Mouse (Mus musculus): ENCODE measurements around the gene Myo16. TPM values are rescaled to one million over a fixed set of nuclear protein-coding genes. Genes with fewer than 3 reads are reported as not detected.
A peak's percentile ranks its signal among the peaks of the same experiment; 100 is the strongest.

The Myo16 gene
- total RNA-seq, 1 experiment from 2014 or later: not detected

- no peak for ATAC-seq (replicated peaks; ENCODE audit: insufficient number of reproducible peaks, low FRiP score, low TSS enrichment, poor library complexity, severe bottlenecking)
Observed at GRCm38 (mm10) chr8:10629862-10630261, 476.2 kb downstream of the Myo16 start.

- no peak for ATAC-seq (replicated peaks; ENCODE audit: insufficient number of reproducible peaks, low FRiP score, low TSS enrichment, poor library complexity, severe bottlenecking)
Observed at GRCm38 (mm10) chr8:10631006-10631405, 477.3 kb downstream of the Myo16 start.

GRCm38 (mm10) chr8:10632603-10633002 is 478.9 kb downstream of the Myo16 start:
- ATAC-seq (replicated peaks; ENCODE audit: insufficient number of reproducible peaks, low FRiP score, low TSS enrichment, poor library complexity, severe bottlenecking): no peak

GRCm38 (mm10) chr8:10633360-10634140 is 479.8 kb downstream of the Myo16 start:
- ATAC-seq (replicated peaks; ENCODE audit: insufficient number of reproducible peaks, low FRiP score, low TSS enrichment, poor library complexity, severe bottlenecking): no peak

- no peak for ATAC-seq (replicated peaks; ENCODE audit: insufficient number of reproducible peaks, low FRiP score, low TSS enrichment, poor library complexity, severe bottlenecking)
Observed at GRCm38 (mm10) chr8:10634421-10634820, 480.7 kb downstream of the Myo16 start.

- no peak for ATAC-seq (replicated peaks; ENCODE audit: insufficient number of reproducible peaks, low FRiP score, low TSS enrichment, poor library complexity, severe bottlenecking)
Observed at GRCm38 (mm10) chr8:10638871-10639270, 485.2 kb downstream of the Myo16 start.

- no peak for ATAC-seq (replicated peaks; ENCODE audit: insufficient number of reproducible peaks, low FRiP score, low TSS enrichment, poor library complexity, severe bottlenecking)
Observed at GRCm38 (mm10) chr8:10640176-10640810, 486.6 kb downstream of the Myo16 start.

GRCm38 (mm10) chr8:10640859-10641258 is 487.1 kb downstream of the Myo16 start:
- ATAC-seq (replicated peaks; ENCODE audit: insufficient number of reproducible peaks, low FRiP score, low TSS enrichment, poor library complexity, severe bottlenecking): no peak

GRCm38 (mm10) chr8:10641343-10641742 is 487.6 kb downstream of the Myo16 start:
- ATAC-seq (replicated peaks; ENCODE audit: insufficient number of reproducible peaks, low FRiP score, low TSS enrichment, poor library complexity, severe bottlenecking): no peak

GRCm38 (mm10) chr8:10643244-10643643 is 489.5 kb downstream of the Myo16 start:
- no peak for ATAC-seq (replicated peaks; ENCODE audit: insufficient number of reproducible peaks, low FRiP score, low TSS enrichment, poor library complexity, severe bottlenecking)

- ATAC-seq (replicated peaks; ENCODE audit: insufficient number of reproducible peaks, low FRiP score, low TSS enrichment, poor library complexity, severe bottlenecking): no peak
Observed at GRCm38 (mm10) chr8:10644481-10644880, 490.8 kb downstream of the Myo16 start.

- ATAC-seq (replicated peaks; ENCODE audit: insufficient number of reproducible peaks, low FRiP score, low TSS enrichment, poor library complexity, severe bottlenecking): peak; percentile 40; the same call in 1 of the 2 replicates
Observed at GRCm38 (mm10) chr8:10645740-10646139, 492.0 kb downstream of the Myo16 start.

GRCm38 (mm10) chr8:10646485-10646884 is 492.8 kb downstream of the Myo16 start:
- no peak for ATAC-seq (replicated peaks; ENCODE audit: insufficient number of reproducible peaks, low FRiP score, low TSS enrichment, poor library complexity, severe bottlenecking)

- ATAC-seq (replicated peaks; ENCODE audit: insufficient number of reproducible peaks, low FRiP score, low TSS enrichment, poor library complexity, severe bottlenecking): no peak
Observed at GRCm38 (mm10) chr8:10651546-10652315, 498.0 kb downstream of the Myo16 start.

GRCm38 (mm10) chr8:10653282-10653681 is 499.6 kb downstream of the Myo16 start:
- ATAC-seq (replicated peaks; ENCODE audit: insufficient number of reproducible peaks, low FRiP score, low TSS enrichment, poor library complexity, severe bottlenecking): no peak

- ATAC-seq (replicated peaks; ENCODE audit: insufficient number of reproducible peaks, low FRiP score, low TSS enrichment, poor library complexity, severe bottlenecking): no peak
Observed at GRCm38 (mm10) chr8:10654922-10655518, 501.3 kb downstream of the Myo16 start.

GRCm38 (mm10) chr8:10663770-10664470 is 510.2 kb downstream of the Myo16 start:
- peak; percentile 96 for ATAC-seq (replicated peaks; ENCODE audit: insufficient number of reproducible peaks, low FRiP score, low TSS enrichment, poor library complexity, severe bottlenecking)

GRCm38 (mm10) chr8:10664861-10665543 is 511.3 kb downstream of the Myo16 start:
- no peak for ATAC-seq (replicated peaks; ENCODE audit: insufficient number of reproducible peaks, low FRiP score, low TSS enrichment, poor library complexity, severe bottlenecking)
